Mouse (Mus musculus) G1E (cell line): ENCODE results near the gene Ugt1a7c.

Source experiments
- CTCF ChIP-seq: IDR thresholded peaks from 2 replicates; pipeline ENCODE4 v1.5.1; 2012; ENCODE audit warnings: low read depth, low read length, inconsistent platforms, mixed read lengths
- GATA1 ChIP-seq: IDR thresholded peaks from 2 replicates; pipeline ENCODE4 v1.6.1; 2012; ENCODE audit warnings: borderline replicate concordance, low read length, inconsistent platforms, mixed read lengths

GRCm38 (mm10) chr1:88186325-88186935 lies 91.6 kb downstream of the Ugt1a7c start:
- TF ChIP-seq CTCF (no peak), GATA1 (no peak)
